Mouse (Mus musculus): Measurements from ENCODE around the gene Fam3a. TPM values are rescaled to one million over a fixed set of nuclear protein-coding genes. Genes with fewer than 3 reads are reported as not detected.

Gene Fam3a
- total RNA-seq, 2 experiments from 2014 or later: 14.7 to 21.1 TPM

DNA sequence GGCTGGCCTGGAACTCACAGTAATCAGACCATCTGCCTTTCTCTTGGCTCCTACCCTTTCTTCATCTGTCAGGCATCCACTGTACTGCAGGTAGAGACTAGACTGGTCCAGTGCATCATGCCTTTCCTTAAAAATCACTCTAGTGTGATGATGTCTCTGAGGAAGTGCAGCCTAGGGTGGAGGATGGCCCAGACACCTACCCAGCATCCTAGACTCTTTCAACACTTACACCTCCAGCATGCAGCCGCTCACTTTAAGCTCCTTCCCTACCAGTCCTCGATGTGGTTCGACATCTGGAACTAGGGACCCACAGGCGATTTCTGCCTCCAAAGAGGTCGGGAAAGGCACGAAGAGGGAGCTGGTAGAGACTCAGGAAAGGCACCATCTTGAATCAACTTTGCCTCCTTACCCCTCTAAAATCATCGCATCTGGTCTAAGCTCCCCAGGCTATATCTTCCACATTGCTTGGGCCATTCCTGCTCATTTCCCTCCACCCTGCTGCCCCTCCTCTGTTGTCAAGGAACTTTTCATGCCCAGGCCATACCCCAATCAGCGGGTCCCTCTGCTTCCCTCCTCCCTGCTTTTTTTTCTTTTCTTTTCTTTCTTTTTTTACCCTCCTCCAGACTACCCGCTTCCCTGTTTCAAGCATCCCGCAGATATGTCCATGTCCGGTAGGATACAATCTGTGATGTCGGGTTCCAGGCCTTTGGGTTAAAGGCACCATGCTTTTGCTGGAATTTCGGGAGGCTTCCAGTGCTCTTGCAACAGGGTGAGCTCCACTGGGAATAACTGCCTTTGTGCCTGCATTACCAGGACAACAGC lies 40.2 kb downstream of the Fam3a start:
- 0 out of 2 replicates have a peak, but pooled peaks have one; percentile 12 for ATAC-seq (replicated peaks; ENCODE audit: poor library complexity, severe bottlenecking)

Other genes starting within 250 kb of the Fam3a start
- gene Tex28, start 225.4 kb downstream of the Fam3a start, total RNA-seq (2014; fragmentation: Nextera tagmentation): not detected in 2 replicates
- gene Tex28, start 225.4 kb downstream of the Fam3a start, total RNA-seq (2017): not detected in 2 replicates
- gene Tktl1, start 216.0 kb downstream of the Fam3a start, total RNA-seq (2014; fragmentation: Nextera tagmentation): not detected in 2 replicates
- not detected in 2 replicates for gene Tktl1, start 216.0 kb downstream of the Fam3a start, total RNA-seq (2017)
- gene Flna, start 143.5 kb downstream of the Fam3a start, total RNA-seq (2014; fragmentation: Nextera tagmentation): 292 and 348 TPM in 2 replicates
- 465 and 529 TPM in 2 replicates for gene Flna, start 143.5 kb downstream of the Fam3a start, total RNA-seq (2017)
- 81.8 and 85.5 TPM in 2 replicates for gene Emd, start 138.6 kb downstream of the Fam3a start, total RNA-seq (2014; fragmentation: Nextera tagmentation)
- 71.0 and 75.6 TPM in 2 replicates for gene Emd, start 138.6 kb downstream of the Fam3a start, total RNA-seq (2017)
- 5,642 and 5,847 TPM in 2 replicates for gene Rpl10, start 122.5 kb downstream of the Fam3a start, total RNA-seq (2014; fragmentation: Nextera tagmentation)
- gene Rpl10, start 122.5 kb downstream of the Fam3a start, total RNA-seq (2017): 1,448 and 1,548 TPM in 2 replicates
- 29.2 and 47.6 TPM in 2 replicates for gene Taz, start 111.4 kb downstream of the Fam3a start, total RNA-seq (2014; fragmentation: Nextera tagmentation)
- gene Taz, start 111.4 kb downstream of the Fam3a start, total RNA-seq (2017): 30.8 and 41.0 TPM in 2 replicates
- 28.6 and 34.8 TPM in 2 replicates for gene Dnase1l1, start 110.9 kb downstream of the Fam3a start, total RNA-seq (2014; fragmentation: Nextera tagmentation)
- gene Dnase1l1, start 110.9 kb downstream of the Fam3a start, total RNA-seq (2017): 5.0 and 9.1 TPM in 2 replicates
- gene Atp6ap1, start 96.2 kb downstream of the Fam3a start, total RNA-seq (2014; fragmentation: Nextera tagmentation): 109 and 114 TPM in 2 replicates
- 127 and 132 TPM in 2 replicates for gene Atp6ap1, start 96.2 kb downstream of the Fam3a start, total RNA-seq (2017)
- 70.7 and 101 TPM in 2 replicates for gene Gdi1, start 88.3 kb downstream of the Fam3a start, total RNA-seq (2014; fragmentation: Nextera tagmentation)
- gene Gdi1, start 88.3 kb downstream of the Fam3a start, total RNA-seq (2017): 15.4 and 20.4 TPM in 2 replicates
- 42.5 and 46.1 TPM in 2 replicates for gene Fam50a, start 80.2 kb downstream of the Fam3a start, total RNA-seq (2014; fragmentation: Nextera tagmentation)
- 50.3 and 59.5 TPM in 2 replicates for gene Fam50a, start 80.2 kb downstream of the Fam3a start, total RNA-seq (2017)
- 3.7 and 6.3 TPM in 2 replicates for gene Plxna3, start 64.2 kb downstream of the Fam3a start, total RNA-seq (2014; fragmentation: Nextera tagmentation)
- 2.5 and 2.6 TPM in 2 replicates for gene Plxna3, start 64.2 kb downstream of the Fam3a start, total RNA-seq (2017)
- 72.4 and 93.2 TPM in 2 replicates for gene Lage3, start 39.7 kb downstream of the Fam3a start, total RNA-seq (2014; fragmentation: Nextera tagmentation)
- 23.5 and 28.4 TPM in 2 replicates for gene Lage3, start 39.7 kb downstream of the Fam3a start, total RNA-seq (2017)
- gene Ubl4a, start 20.1 kb downstream of the Fam3a start, total RNA-seq (2014; fragmentation: Nextera tagmentation): 49.7 and 50.3 TPM in 2 replicates
- 15.8 and 17.3 TPM in 2 replicates for gene Ubl4a, start 20.1 kb downstream of the Fam3a start, total RNA-seq (2017)
- 32.0 and 39.6 TPM in 2 replicates for gene Slc10a3, start 19.9 kb downstream of the Fam3a start, total RNA-seq (2014; fragmentation: Nextera tagmentation)
- gene Slc10a3, start 19.9 kb downstream of the Fam3a start, total RNA-seq (2017): 12.8 and 18.3 TPM in 2 replicates
- 13.1 and 23.7 TPM in 2 replicates for gene Ikbkg, start within 50 bp of the Fam3a start, total RNA-seq (2014; fragmentation: Nextera tagmentation)
- 23.1 and 57.0 TPM in 2 replicates for gene Ikbkg, start within 50 bp of the Fam3a start, total RNA-seq (2017)
- 164 and 168 TPM in 2 replicates for gene G6pdx, start 35.9 kb upstream of the Fam3a start, total RNA-seq (2014; fragmentation: Nextera tagmentation)
- 120 and 126 TPM in 2 replicates for gene G6pdx, start 35.9 kb upstream of the Fam3a start, total RNA-seq (2017)
- gene Gm6880, start 88.1 kb upstream of the Fam3a start, total RNA-seq (2014; fragmentation: Nextera tagmentation): not detected in 2 replicates
- gene Gm6880, start 88.1 kb upstream of the Fam3a start, total RNA-seq (2017): not detected in 2 replicates
- not detected in 2 replicates for gene Olfr1326-ps1, start 181.6 kb upstream of the Fam3a start, total RNA-seq (2014; fragmentation: Nextera tagmentation)
- gene Olfr1326-ps1, start 181.6 kb upstream of the Fam3a start, total RNA-seq (2017): not detected in 2 replicates
- gene Olfr1325, start 199.4 kb upstream of the Fam3a start, total RNA-seq (2014; fragmentation: Nextera tagmentation): not detected in 2 replicates
- not detected in 2 replicates for gene Olfr1325, start 199.4 kb upstream of the Fam3a start, total RNA-seq (2017)

Measured in granulocyte monocyte progenitor cell, adult 5-6 weeks (primary cell).